9 mouse cellular contexts compared by ENCODE assay signal in the genomic region with DNA sequence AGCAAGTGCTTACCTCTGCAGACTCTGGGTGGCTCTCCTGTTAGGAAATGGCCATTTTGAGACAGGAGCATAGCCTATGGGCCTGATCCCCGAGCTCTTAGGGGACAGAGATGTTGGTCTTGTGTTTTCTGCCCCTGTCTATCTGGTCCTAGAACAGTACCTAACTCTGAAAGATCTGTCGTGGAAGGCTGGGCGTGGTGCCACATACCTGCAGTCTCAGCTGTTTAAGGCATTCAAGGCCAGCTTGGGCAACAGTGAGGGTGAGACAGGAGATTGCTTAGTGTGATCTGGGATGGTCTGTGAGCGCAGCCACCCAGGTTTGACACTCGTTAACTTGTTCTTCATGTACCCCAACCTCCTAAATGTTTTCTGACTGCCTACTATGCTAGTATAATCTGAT. TPM values are rescaled to one million over a fixed set of nuclear protein-coding genes. Genes with fewer than 3 reads are reported as not detected.
DNase-seq lines count a peak whose midpoint lies in the region; ATAC-seq and TF ChIP-seq lines count a peak whose summit lies in the region.
"Had no signal": no experiment of that assay in that cellular context is flagged by ENCODE, and none has a peak within 500 bp of the region (broad histone marks: within the 10 kb centered on the region; RNA-seq: fewer than 3 reads in every experiment).

No protein-coding gene starts in this region.

- no peak overlapping the region for H3K4me2 ChIP-seq in hindbrain, embryonic 13.5 days
- no peak overlapping the region for H3K4me2 ChIP-seq in hindbrain, embryonic 14.5 days (replicated peaks)
- peak overlapping the region; percentile 100 for H3K4me2 ChIP-seq in limb, embryonic 13.5 days (replicated peaks)

- peak overlapping the region; percentile 97; the same call in 1 of the 2 replicates for H3K9ac ChIP-seq in hindbrain, embryonic 13.5 days
- no peak overlapping the region for H3K9ac ChIP-seq in hindbrain, embryonic 14.5 days
- peak overlapping the region; percentile 43 for H3K9ac ChIP-seq in limb, embryonic 13.5 days

- peak; percentile 35 to 38 for DNase-seq in cerebellum, adult 18-20 months
- DNase-seq in hindbrain, embryonic 14.5 days (ENCODE audit: low spot score): no peak
- DNase-seq in G1E (ENCODE audit: low spot score): no peak
- no peak for DNase-seq in right cerebral cortex, postnatal 36 days (ENCODE audit: low spot score in 2 of 2)
- DNase-seq in ovary, adult 18-20 months (ENCODE audit: low spot score): no peak
- DNase-seq: right cerebral cortex, postnatal 14 days had no signal

- H3K4me1 ChIP-seq in hindbrain, embryonic 13.5 days (replicated peaks): peaks cover 64% of the 10 kb centered on the region
- peaks cover 24% of the 10 kb centered on the region for H3K4me1 ChIP-seq in hindbrain, embryonic 14.5 days (replicated peaks; ENCODE audit: control insufficient read depth, insufficient read depth, low read length)
- peaks cover 80% of the 10 kb centered on the region for H3K4me1 ChIP-seq in G1E (ENCODE audit: insufficient read depth, low read depth, low read length)
- peaks cover 57% of the 10 kb centered on the region for H3K4me1 ChIP-seq in limb, embryonic 13.5 days

- H3K4me3 ChIP-seq in hindbrain, embryonic 13.5 days: no peak overlapping the region
- no peak overlapping the region for H3K4me3 ChIP-seq in hindbrain, embryonic 14.5 days (replicated peaks; ENCODE audit: low read length)
- peak overlapping the region; percentile 4; the same call in 1 of the 2 replicates for H3K4me3 ChIP-seq in G1E (ENCODE audit: low read depth, low read length)
- peak overlapping the region; percentile 98; the same call in 1 of the 2 replicates for H3K4me3 ChIP-seq in limb, embryonic 13.5 days

- H3K27me3 ChIP-seq in hindbrain, embryonic 13.5 days: no peaks in the 10 kb centered on the region
- H3K27me3 ChIP-seq in hindbrain, embryonic 14.5 days (ENCODE audit: control insufficient read depth, insufficient read depth, low read length): no peaks in the 10 kb centered on the region
- no peaks in the 10 kb centered on the region for H3K27me3 ChIP-seq in G1E (ENCODE audit: insufficient read depth, low read length)
- no peaks in the 10 kb centered on the region for H3K27me3 ChIP-seq in limb, embryonic 13.5 days

- no peak overlapping the region for H3K27ac ChIP-seq in hindbrain, embryonic 13.5 days
- no peak overlapping the region for H3K27ac ChIP-seq in hindbrain, embryonic 14.5 days
- no peak overlapping the region for H3K27ac ChIP-seq in limb, embryonic 13.5 days

- peaks cover 6% of the 10 kb centered on the region for H3K36me3 ChIP-seq in hindbrain, embryonic 13.5 days
- H3K36me3 ChIP-seq in hindbrain, embryonic 14.5 days (replicated peaks; ENCODE audit: control insufficient read depth, insufficient read depth): peaks cover 8% of the 10 kb centered on the region; the same call in 1 of the 2 replicates
- peaks cover 71% of the 10 kb centered on the region for H3K36me3 ChIP-seq in G1E (replicated peaks)
- peaks cover 14% of the 10 kb centered on the region for H3K36me3 ChIP-seq in limb, embryonic 13.5 days

- ATAC-seq in cerebellum, adult (ENCODE audit: insufficient number of reproducible peaks, low FRiP score, low TSS enrichment): no peak
- no peak for ATAC-seq in hindbrain, embryonic 13.5 days (ENCODE audit: low FRiP score)
- no peak for ATAC-seq in hindbrain, embryonic 14.5 days (ENCODE audit: low FRiP score)
- no peak for ATAC-seq in G1E (ENCODE audit: extremely low read depth, insufficient number of reproducible peaks, low FRiP score, poor library complexity, severe bottlenecking)
- no peak for ATAC-seq in limb, embryonic 13.5 days (ENCODE audit: low FRiP score, low read depth)

- TF ChIP-seq CTCF in G1E (IDR thresholded peaks at IDR 0.05; ENCODE audit: low read depth, low read length): no peak

- no peaks in the 10 kb centered on the region for H3K9me3 ChIP-seq in hindbrain, embryonic 13.5 days
- no peaks in the 10 kb centered on the region for H3K9me3 ChIP-seq in hindbrain, embryonic 14.5 days (ENCODE audit: control insufficient read depth, low read length)
- no peaks in the 10 kb centered on the region for H3K9me3 ChIP-seq in G1E (replicated peaks)
- no peaks in the 10 kb centered on the region for H3K9me3 ChIP-seq in limb, embryonic 13.5 days

- 90% methylated on average over 5 of the region's 5 CpGs for WGBS in hindbrain, embryonic 13.5 days
- WGBS in hindbrain, embryonic 14.5 days: 88% methylated on average over 5 of the region's 5 CpGs
- 83% methylated on average over 5 of the region's 5 CpGs for whole genome bisulfite sequencing in limb, embryonic 13.5 days

RNA-seq across cellular contexts. Expression of a gene that starts 2.4 kb away (rescaled TPM):
- polyA plus RNA-seq in hindbrain, embryonic 13.5 days (2015; fragmentation: Nextera tagmentation; extraction: Ambion mirVana): 340 and 343 TPM in 2 replicates
- 248 and 249 TPM in 2 replicates for polyA plus RNA-seq in hindbrain, embryonic 14.5 days (2014; fragmentation: Nextera tagmentation; extraction: Ambion mirVana)
- total RNA-seq in G1E (2014; fragmentation: Nextera tagmentation): 310 and 312 TPM in 2 replicates
- total RNA-seq in G1E (2017): 86.7 and 91.8 TPM in 2 replicates
- 99.4 and 110 TPM in 2 replicates for polyA plus RNA-seq in G1E (2012)
- 396 and 406 TPM in 2 replicates for polyA plus RNA-seq in limb, embryonic 13.5 days (2015; fragmentation: Nextera tagmentation; extraction: Ambion mirVana)

Comparison
In these comparisons a context has a peak if more than half of its experiments do, and no peak if none do; other contexts are left out.
1. DNase-seq: peak in cerebellum, adult 18-20 months (2 of 2); none in hindbrain, embryonic 14.5 days (single experiment), G1E (single experiment), right cerebral cortex, postnatal 36 days (0 of 2) and ovary, adult 18-20 months (single experiment).
2. H3K4me3 ChIP-seq: peak in G1E (single experiment) and limb, embryonic 13.5 days (single experiment); none in hindbrain, embryonic 13.5 days (single experiment) and hindbrain, embryonic 14.5 days (single experiment).